Mouse (Mus musculus): ENCODE data around the gene Rin2.
A peak's percentile ranks its signal among the peaks of the same experiment; 100 is the strongest.

Rin2 gene

GRCm38 (mm10) chr2:145829231-145829630 is 154.2 kb downstream of the Rin2 start:
- no peak for DNase-seq (ENCODE audit: low read depth)

GRCm38 (mm10) chr2:145830417-145830816 is 155.4 kb downstream of the Rin2 start:
- DNase-seq (ENCODE audit: low read depth), result no peak

- DNase-seq (ENCODE audit: low read depth), result peak; percentile 83
These were observed 157.2 kb downstream of the Rin2 start for GRCm38 (mm10) chr2:145831949-145832835.

- no peak for DNase-seq (ENCODE audit: low read depth)
These were observed 157.8 kb downstream of the Rin2 start for GRCm38 (mm10) chr2:145832836-145833221.

- no peak for DNase-seq (ENCODE audit: low read depth)
These were observed 158.3 kb downstream of the Rin2 start for GRCm38 (mm10) chr2:145833341-145833740.

GRCm38 (mm10) chr2:145835920-145836319 is 160.9 kb downstream of the Rin2 start:
- no peak for DNase-seq (ENCODE audit: low read depth)

- DNase-seq (ENCODE audit: low read depth), result no peak
These were observed 163.7 kb downstream of the Rin2 start for GRCm38 (mm10) chr2:145838675-145839074.

GRCm38 (mm10) chr2:145839565-145840315 is 164.7 kb downstream of the Rin2 start:
- DNase-seq (ENCODE audit: low read depth), result no peak

GRCm38 (mm10) chr2:145840320-145840719 is 165.3 kb downstream of the Rin2 start:
- no peak for DNase-seq (ENCODE audit: low read depth)

GRCm38 (mm10) chr2:145840910-145841870 is 166.2 kb downstream of the Rin2 start:
- DNase-seq (ENCODE audit: low read depth), result no peak

- no peak for DNase-seq (ENCODE audit: low read depth)
These were observed 168.3 kb downstream of the Rin2 start for GRCm38 (mm10) chr2:145843322-145843721.

GRCm38 (mm10) chr2:145846595-145846994 is 171.6 kb downstream of the Rin2 start:
- no peak for DNase-seq (ENCODE audit: low read depth)

- no peak for DNase-seq (ENCODE audit: low read depth)
These were observed 174.3 kb downstream of the Rin2 start for GRCm38 (mm10) chr2:145849170-145849905.

- DNase-seq (ENCODE audit: low read depth), result no peak
These were observed 175.8 kb downstream of the Rin2 start for GRCm38 (mm10) chr2:145850779-145851178.

GRCm38 (mm10) chr2:145855831-145856230 is 180.8 kb downstream of the Rin2 start:
- no peak for DNase-seq (ENCODE audit: low read depth)

GRCm38 (mm10) chr2:145857864-145858263 is 182.8 kb downstream of the Rin2 start:
- no peak for DNase-seq (ENCODE audit: low read depth)

- DNase-seq (ENCODE audit: low read depth), result peak; percentile 63
These were observed 184.5 kb downstream of the Rin2 start for GRCm38 (mm10) chr2:145859442-145859931.

- peak; percentile 83 for DNase-seq (ENCODE audit: low read depth)
These were observed 185.2 kb downstream of the Rin2 start for GRCm38 (mm10) chr2:145859932-145860801.

GRCm38 (mm10) chr2:145861193-145862123 is 186.4 kb downstream of the Rin2 start:
- no peak for DNase-seq (ENCODE audit: low read depth)
